ENCODE assay signal across 12 mouse cellular contexts in the genomic region with DNA sequence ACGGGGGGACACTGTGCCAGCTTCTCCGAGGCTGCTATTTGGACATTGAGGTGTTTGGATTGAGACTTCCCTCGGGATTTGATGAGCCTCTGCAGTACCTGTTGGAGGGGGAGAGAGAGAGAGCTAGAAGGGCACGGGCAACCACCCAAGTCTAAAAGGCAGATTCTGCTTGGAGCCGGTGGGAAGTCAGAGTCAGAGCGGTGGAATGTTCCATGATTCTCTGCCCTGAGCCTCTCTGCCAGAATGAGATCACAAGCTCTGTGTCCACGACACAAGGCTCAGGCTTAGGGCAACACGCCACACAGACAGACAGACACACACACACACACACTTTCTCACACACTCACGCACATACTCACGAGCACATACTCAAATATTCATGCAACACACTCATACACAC. TPM values are rescaled to one million over a fixed set of nuclear protein-coding genes. Genes with fewer than 3 reads are reported as not detected.
DNase-seq lines count a peak whose midpoint lies in the region; ATAC-seq and TF ChIP-seq lines count a peak whose summit lies in the region.
"Had no signal": no experiment of that assay in that cellular context is flagged by ENCODE, and none has a peak within 500 bp of the region (broad histone marks: within the 10 kb centered on the region; RNA-seq: fewer than 3 reads in every experiment).

No protein-coding gene starts in this region.

- H3K9me3 ChIP-seq in heart, embryonic 12.5 days (replicated peaks) = no peaks in the 10 kb centered on the region
- H3K9me3 ChIP-seq in E14TG2a.4 (ENCODE audit: low read length) = no peaks in the 10 kb centered on the region
- H3K9me3 ChIP-seq in embryonic facial prominence, embryonic 10.5 days = no peaks in the 10 kb centered on the region

- DNase-seq in heart, adult 18-20 months = peak; percentile 75 to 79
- peak; percentile 92 for DNase-seq in fibroblast of lung, adult 2 months (ENCODE audit: low read depth)
- DNase-seq in heart, postnatal 10 days = peak; percentile 84 to 86
- DNase-seq in right cerebral cortex, postnatal 14 days = no peak
- no peak for DNase-seq in embryonic facial prominence, embryonic 10.5 days (ENCODE audit: low spot score)
- no peak for DNase-seq in cerebellum, adult 9-11 months
- DNase-seq: forebrain, postnatal 0 days; kidney, adult 18-20 months; right cerebral cortex, postnatal 4 days had no signal

- H3K4me2 ChIP-seq in heart, embryonic 12.5 days = no peak overlapping the region

- TF ChIP-seq CTCF in E14TG2a.4 (conservative IDR thresholded peaks at IDR 0.05; ENCODE audit: low read length) = no peak

- ATAC-seq in heart, embryonic 12.5 days (ENCODE audit: insufficient number of reproducible peaks, low FRiP score) = no peak
- ATAC-seq: forebrain, postnatal 0 days; Patski had no signal

- H3K36me3 ChIP-seq in heart, embryonic 12.5 days = peaks cover 13% of the 10 kb centered on the region; the same call in 1 of the 2 replicates
- H3K36me3 ChIP-seq in E14TG2a.4 (ENCODE audit: insufficient read depth, low read length) = peaks cover 63% of the 10 kb centered on the region
- peaks cover 38% of the 10 kb centered on the region for H3K36me3 ChIP-seq in embryonic facial prominence, embryonic 10.5 days (replicated peaks)

- WGBS in heart, embryonic 12.5 days = 77% methylated on average over 10 of the region's 10 CpGs
- WGBS in embryonic facial prominence, embryonic 10.5 days = 87% methylated on average over 10 of the region's 10 CpGs

- no peak overlapping the region for H3K4me3 ChIP-seq in heart, embryonic 12.5 days
- H3K4me3 ChIP-seq in E14TG2a.4 (replicated peaks; ENCODE audit: low read length) = peak overlapping the region; percentile 37
- H3K4me3 ChIP-seq in embryonic facial prominence, embryonic 10.5 days = no peak overlapping the region

- no peak overlapping the region for H3K9ac ChIP-seq in heart, embryonic 12.5 days
- H3K9ac ChIP-seq: forebrain, postnatal 0 days had no signal

- H3K27ac ChIP-seq in heart, embryonic 12.5 days (ENCODE audit: poor library complexity, severe bottlenecking) = no peak overlapping the region
- no peak overlapping the region for H3K27ac ChIP-seq in embryonic facial prominence, embryonic 10.5 days (replicated peaks)

- H3K27me3 ChIP-seq in heart, embryonic 12.5 days (replicated peaks) = peaks cover 57% of the 10 kb centered on the region
- H3K27me3 ChIP-seq in E14TG2a.4 (ENCODE audit: insufficient read depth, low read length) = no peaks in the 10 kb centered on the region
- peaks cover 45% of the 10 kb centered on the region for H3K27me3 ChIP-seq in embryonic facial prominence, embryonic 10.5 days (replicated peaks; ENCODE audit: low read depth, poor library complexity, severe bottlenecking)
- H3K27me3 ChIP-seq: Patski had no signal

- intact Hi-C loops in heart, postnatal 10 days (cut with DNase I) = no loop called here

- peaks cover 23% of the 10 kb centered on the region for H3K4me1 ChIP-seq in heart, embryonic 12.5 days (replicated peaks)
- peaks cover 65% of the 10 kb centered on the region for H3K4me1 ChIP-seq in E14TG2a.4 (replicated peaks; ENCODE audit: low read depth, low read length)
- H3K4me1 ChIP-seq in embryonic facial prominence, embryonic 10.5 days = peaks cover 42% of the 10 kb centered on the region

RNA-seq across cellular contexts. Expression of a gene that starts 9.7 kb away (rescaled TPM):
- 1 to 10 TPM in 1 of 2 experiments, not detected in 1; 1.1 TPM for total RNA-seq in heart, adult 18-20 months (2021)
- 3.4 and 3.9 TPM in 2 replicates for polyA plus RNA-seq in heart, embryonic 12.5 days (2016; fragmentation: Nextera tagmentation; extraction: Ambion mirVana)
- 1 to 10 TPM; 1.6 to 1.7 TPM for total RNA-seq in heart, postnatal 10 days (2021)
- 15.6 and 19.2 TPM in 2 replicates for polyA plus RNA-seq in embryonic facial prominence, embryonic 10.5 days (2016; fragmentation: Nextera tagmentation; extraction: Ambion mirVana)

RNA-seq across cellular contexts. Expression of a gene that starts 17.1 kb away (rescaled TPM):
- total RNA-seq in heart, adult 18-20 months (2021) = 1 to 10 TPM; 5.1 to 5.9 TPM
- 6.1 and 8.5 TPM in 2 replicates for polyA plus RNA-seq in heart, embryonic 12.5 days (2016; fragmentation: Nextera tagmentation; extraction: Ambion mirVana)
- total RNA-seq in heart, postnatal 10 days (2021) = 1 to 10 TPM; 7.4 to 8.0 TPM
- 5.3 and 5.7 TPM in 2 replicates for polyA plus RNA-seq in embryonic facial prominence, embryonic 10.5 days (2016; fragmentation: Nextera tagmentation; extraction: Ambion mirVana)

RNA-seq across cellular contexts. Expression of a gene that starts 19.4 kb away (rescaled TPM):
- total RNA-seq in heart, adult 18-20 months (2021) = 1 to 10 TPM; 3.2 to 4.6 TPM
- 0.31 TPM in 1 of 2 replicates, not detected in the other for polyA plus RNA-seq in heart, embryonic 12.5 days (2016; fragmentation: Nextera tagmentation; extraction: Ambion mirVana)
- total RNA-seq in heart, postnatal 10 days (2021) = 1 to 10 TPM; 4.8 to 6.9 TPM
- polyA plus RNA-seq in embryonic facial prominence, embryonic 10.5 days (2016; fragmentation: Nextera tagmentation; extraction: Ambion mirVana) = 0.07 and 0.13 TPM in 2 replicates

RNA-seq across cellular contexts. Expression of a gene that starts 20.8 kb away (rescaled TPM):
- 100 to 1,000 TPM; 537 to 590 TPM for total RNA-seq in heart, adult 18-20 months (2021)
- 654 and 675 TPM in 2 replicates for polyA plus RNA-seq in heart, embryonic 12.5 days (2016; fragmentation: Nextera tagmentation; extraction: Ambion mirVana)
- 100 to 1,000 TPM; 713 to 718 TPM for total RNA-seq in heart, postnatal 10 days (2021)
- polyA plus RNA-seq in embryonic facial prominence, embryonic 10.5 days (2016; fragmentation: Nextera tagmentation; extraction: Ambion mirVana) = 1,206 and 1,219 TPM in 2 replicates

RNA-seq across cellular contexts. Expression of a gene that starts 47.6 kb away (rescaled TPM):
- total RNA-seq in heart, adult 18-20 months (2021) = under 1 TPM; 0.15 to 0.25 TPM
- 0.47 and 0.63 TPM in 2 replicates for polyA plus RNA-seq in heart, embryonic 12.5 days (2016; fragmentation: Nextera tagmentation; extraction: Ambion mirVana)
- total RNA-seq in heart, postnatal 10 days (2021) = under 1 TPM; 0.31 to 0.42 TPM
- polyA plus RNA-seq in embryonic facial prominence, embryonic 10.5 days (2016; fragmentation: Nextera tagmentation; extraction: Ambion mirVana) = 0.25 and 0.47 TPM in 2 replicates

Comparison
In these comparisons a context has a peak if more than half of its experiments do, and no peak if none do; other contexts are left out.
1. DNase-seq: peak in heart, adult 18-20 months (2 of 2), fibroblast of lung, adult 2 months (single experiment) and heart, postnatal 10 days (2 of 2); none in right cerebral cortex, postnatal 14 days (single experiment), embryonic facial prominence, embryonic 10.5 days (single experiment) and cerebellum, adult 9-11 months (single experiment).